Mouse (Mus musculus): ENCODE data around the gene P3h3. TPM values are rescaled to one million over a fixed set of nuclear protein-coding genes. Genes with fewer than 3 reads are reported as not detected.

The P3h3 gene
- total and polyA plus RNA-seq, 2 experiments = 2.1 to 3.0 TPM

DNA sequence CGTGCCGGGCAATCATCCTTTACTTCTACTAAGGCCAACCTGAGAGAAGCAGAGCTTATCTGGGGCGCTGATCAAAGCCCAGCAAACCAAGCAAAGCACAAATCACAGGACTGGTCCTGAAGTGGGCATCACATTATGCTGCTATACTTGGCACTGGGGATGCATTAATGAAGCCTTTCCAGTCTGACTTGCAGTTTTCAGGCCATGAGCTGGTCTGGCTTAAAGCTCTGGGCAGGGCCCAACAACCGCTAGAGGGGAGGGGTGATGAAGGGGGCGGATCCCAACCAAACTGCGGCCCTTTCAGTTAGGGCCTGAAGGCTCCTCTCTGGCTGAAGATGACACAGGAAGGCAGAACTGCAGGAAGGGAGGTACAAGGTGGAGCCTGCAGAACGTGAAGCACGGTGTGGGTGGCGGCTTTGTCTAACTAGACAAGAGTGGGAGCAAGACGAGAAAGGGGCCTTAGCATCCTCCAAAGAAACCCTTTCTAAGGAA, 29.4 kb downstream of the P3h3 start:
- Histone ChIP-seq H3K27me3 (ENCODE audit: control insufficient read depth, insufficient read depth, low read length) (no peaks in the 10 kb centered on the region), H3K27ac (replicated peaks; ENCODE audit: insufficient read depth, low read depth, low read length) (peak overlapping the region; percentile 15; the same call in 1 of the 2 replicates), H3K36me3 (ENCODE audit: control insufficient read depth, insufficient read depth, low read length) (peaks cover 13% of the 10 kb centered on the region), H3K4me3 (ENCODE audit: insufficient read depth, low read depth, low read length) (peak overlapping the region; percentile 39), H3K9ac (ENCODE audit: low read depth, low read length) (peak overlapping the region; percentile 29; the same call in 1 of the 2 replicates), H3K79me2 (ENCODE audit: control insufficient read depth, insufficient read depth, low read length) (no peaks in the 10 kb centered on the region), H3K4me1 (ENCODE audit: control insufficient read depth, insufficient read depth, low read length) (peaks cover 7% of the 10 kb centered on the region; the same call in 1 of the 2 replicates)
- 18% methylated on average over 10 of the region's 10 CpGs for WGBS
- TF ChIP-seq POLR2A (IDR thresholded peaks at IDR 0.05; ENCODE audit: extremely low read depth, insufficient read depth, low read length) = no peak
- no peak for TF ChIP-seq CTCF (IDR thresholded peaks at IDR 0.05; ENCODE audit: low read depth, low read length)
- peak; percentile 75 for DNase-seq (ENCODE audit: extremely low read depth, low read depth, low spot score)

DNA sequence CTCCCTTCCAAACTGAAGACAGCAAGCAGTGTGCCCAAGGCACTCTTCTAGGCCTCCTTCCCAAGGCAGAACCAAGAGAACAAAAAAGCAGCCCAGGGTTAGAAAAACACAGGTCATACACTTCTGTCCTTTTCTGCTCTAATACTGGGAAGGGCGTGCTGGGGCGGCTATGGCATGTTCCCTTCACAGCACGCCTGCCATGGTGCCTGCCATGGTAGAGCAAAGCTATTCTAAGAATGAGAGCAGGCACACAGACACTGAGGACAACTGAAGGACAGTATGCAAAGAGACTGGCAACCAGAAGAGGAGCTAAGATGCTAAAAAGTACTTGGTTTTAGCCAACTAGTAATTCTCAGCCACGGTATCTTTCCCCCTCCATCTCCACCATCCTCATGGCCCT, 35.5 kb downstream of the P3h3 start:
- Histone ChIP-seq H3K4me1 (ENCODE audit: control insufficient read depth, insufficient read depth, low read length) (no peaks in the 10 kb centered on the region), H3K27ac (replicated peaks; ENCODE audit: insufficient read depth, low read depth, low read length) (no peak overlapping the region), H3K27me3 (ENCODE audit: control insufficient read depth, insufficient read depth, low read length) (no peaks in the 10 kb centered on the region), H3K9ac (ENCODE audit: low read depth, low read length) (no peak overlapping the region), H3K36me3 (ENCODE audit: control insufficient read depth, insufficient read depth, low read length) (peaks cover 41% of the 10 kb centered on the region), H3K4me3 (ENCODE audit: insufficient read depth, low read depth, low read length) (no peak overlapping the region), H3K79me2 (ENCODE audit: control insufficient read depth, insufficient read depth, low read length) (no peaks in the 10 kb centered on the region)
- no peak for DNase-seq (ENCODE audit: extremely low read depth, low read depth, low spot score)
- no peak for TF ChIP-seq CTCF (IDR thresholded peaks at IDR 0.05; ENCODE audit: low read depth, low read length)
- no peak for TF ChIP-seq POLR2A (IDR thresholded peaks at IDR 0.05; ENCODE audit: extremely low read depth, insufficient read depth, low read length)
- WGBS = 98% methylated on average over 4 of the region's 4 CpGs

DNA sequence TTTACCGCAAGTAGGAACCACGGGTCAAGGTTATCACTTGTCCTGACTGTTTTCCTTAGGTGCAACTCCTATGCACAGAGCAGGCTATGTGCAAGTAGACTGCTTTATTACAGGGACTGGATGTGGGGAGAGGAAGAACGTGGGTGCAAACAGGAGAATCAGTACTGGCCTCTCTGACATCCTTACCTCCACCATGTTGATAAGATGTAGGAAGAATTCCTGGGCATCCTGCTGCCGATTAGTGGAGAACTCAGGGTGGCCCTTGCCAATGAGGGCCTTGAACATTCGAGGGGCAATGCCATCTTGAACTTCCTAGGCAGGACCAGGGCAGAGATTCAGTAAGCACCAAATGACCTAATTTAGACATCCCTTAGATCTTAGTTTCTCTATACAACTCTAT, 36.7 kb downstream of the P3h3 start:
- no peak for TF ChIP-seq CTCF (IDR thresholded peaks at IDR 0.05; ENCODE audit: low read depth, low read length)
- TF ChIP-seq POLR2A (IDR thresholded peaks at IDR 0.05; ENCODE audit: extremely low read depth, insufficient read depth, low read length) = no peak
- 88% methylated on average over 5 of the region's 5 CpGs for WGBS
- no peak overlapping the region for H3K27ac ChIP-seq (replicated peaks; ENCODE audit: insufficient read depth, low read depth, low read length)
- H3K79me2 ChIP-seq (ENCODE audit: control insufficient read depth, insufficient read depth, low read length) = no peaks in the 10 kb centered on the region
- no peaks in the 10 kb centered on the region for H3K27me3 ChIP-seq (ENCODE audit: control insufficient read depth, insufficient read depth, low read length)
- H3K4me1 ChIP-seq (ENCODE audit: control insufficient read depth, insufficient read depth, low read length) = no peaks in the 10 kb centered on the region
- H3K9ac ChIP-seq (ENCODE audit: low read depth, low read length) = no peak overlapping the region
- no peak for DNase-seq (ENCODE audit: extremely low read depth, low read depth, low spot score)
- H3K4me3 ChIP-seq (ENCODE audit: insufficient read depth, low read depth, low read length) = no peak overlapping the region
- peaks cover 41% of the 10 kb centered on the region for H3K36me3 ChIP-seq (ENCODE audit: control insufficient read depth, insufficient read depth, low read length)

DNA sequence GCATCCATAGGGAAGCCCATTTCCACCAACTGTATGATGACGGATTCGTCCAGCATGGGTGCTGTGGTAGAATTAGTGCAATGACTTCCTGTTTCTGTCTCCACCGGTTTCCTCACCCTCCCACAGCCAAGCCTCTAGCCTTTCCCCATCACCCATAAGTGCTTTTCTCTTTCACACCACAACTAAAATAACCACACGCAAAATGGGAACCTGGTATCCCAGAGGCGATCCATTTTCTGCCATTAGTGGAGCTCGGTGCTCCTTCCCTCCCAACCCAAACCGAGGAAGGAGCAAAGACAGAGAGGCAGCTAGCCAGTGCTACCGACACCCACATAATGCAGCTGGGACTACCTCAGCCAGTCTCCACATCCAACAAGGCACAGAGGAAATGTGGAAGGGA, 39.6 kb downstream of the P3h3 start:
- no peaks in the 10 kb centered on the region for H3K79me2 ChIP-seq (ENCODE audit: control insufficient read depth, insufficient read depth, low read length)
- H3K4me3 ChIP-seq (ENCODE audit: insufficient read depth, low read depth, low read length) = no peak overlapping the region
- no peak for DNase-seq (ENCODE audit: extremely low read depth, low read depth, low spot score)
- 87% methylated on average over 8 of the region's 8 CpGs for WGBS
- H3K27me3 ChIP-seq (ENCODE audit: control insufficient read depth, insufficient read depth, low read length) = no peaks in the 10 kb centered on the region
- 0 out of 2 replicates have a peak, but pooled peaks cover 4% of the 10 kb centered on the region for H3K4me1 ChIP-seq (ENCODE audit: control insufficient read depth, insufficient read depth, low read length)
- peaks cover 27% of the 10 kb centered on the region for H3K36me3 ChIP-seq (ENCODE audit: control insufficient read depth, insufficient read depth, low read length)
- no peak overlapping the region for H3K27ac ChIP-seq (replicated peaks; ENCODE audit: insufficient read depth, low read depth, low read length)
- no peak overlapping the region for H3K9ac ChIP-seq (ENCODE audit: low read depth, low read length)
- TF ChIP-seq POLR2A (IDR thresholded peaks at IDR 0.05; ENCODE audit: extremely low read depth, insufficient read depth, low read length) (no peak), CTCF (IDR thresholded peaks at IDR 0.05; ENCODE audit: low read depth, low read length) (no peak)

DNA sequence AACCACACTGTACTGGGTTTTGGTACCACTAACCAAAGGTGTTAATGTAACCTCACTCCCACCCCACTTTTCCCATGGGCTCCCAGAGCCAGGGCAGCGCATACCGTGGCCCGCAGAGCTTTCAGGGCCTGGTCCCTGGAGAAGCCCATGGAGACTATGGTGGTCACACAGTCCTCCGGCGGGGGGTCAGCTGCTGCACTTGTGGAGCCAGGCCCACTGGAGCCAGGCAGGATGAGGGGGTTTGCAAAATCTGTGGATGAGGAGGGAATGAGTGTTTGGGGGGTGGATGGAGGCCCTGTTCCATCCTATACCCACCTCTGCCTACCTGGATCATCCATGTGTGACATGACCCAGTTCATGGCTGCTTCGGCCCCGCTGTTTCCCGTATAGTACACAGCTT, 40.0 kb downstream of the P3h3 start:
- H3K79me2 ChIP-seq (ENCODE audit: control insufficient read depth, insufficient read depth, low read length) = no peaks in the 10 kb centered on the region
- no peaks in the 10 kb centered on the region for H3K27me3 ChIP-seq (ENCODE audit: control insufficient read depth, insufficient read depth, low read length)
- no peak overlapping the region for H3K4me3 ChIP-seq (ENCODE audit: insufficient read depth, low read depth, low read length)
- peaks cover 4% of the 10 kb centered on the region; the same call in 1 of the 2 replicates for H3K4me1 ChIP-seq (ENCODE audit: control insufficient read depth, insufficient read depth, low read length)
- H3K9ac ChIP-seq (ENCODE audit: low read depth, low read length) = no peak overlapping the region
- H3K36me3 ChIP-seq (ENCODE audit: control insufficient read depth, insufficient read depth, low read length) = peaks cover 24% of the 10 kb centered on the region
- no peak for DNase-seq (ENCODE audit: extremely low read depth, low read depth, low spot score)
- no peak for TF ChIP-seq POLR2A (IDR thresholded peaks at IDR 0.05; ENCODE audit: extremely low read depth, insufficient read depth, low read length)
- no peak for TF ChIP-seq CTCF (IDR thresholded peaks at IDR 0.05; ENCODE audit: low read depth, low read length)
- WGBS = 98% methylated on average over 8 of the region's 8 CpGs
- H3K27ac ChIP-seq (replicated peaks; ENCODE audit: insufficient read depth, low read depth, low read length) = no peak overlapping the region

DNA sequence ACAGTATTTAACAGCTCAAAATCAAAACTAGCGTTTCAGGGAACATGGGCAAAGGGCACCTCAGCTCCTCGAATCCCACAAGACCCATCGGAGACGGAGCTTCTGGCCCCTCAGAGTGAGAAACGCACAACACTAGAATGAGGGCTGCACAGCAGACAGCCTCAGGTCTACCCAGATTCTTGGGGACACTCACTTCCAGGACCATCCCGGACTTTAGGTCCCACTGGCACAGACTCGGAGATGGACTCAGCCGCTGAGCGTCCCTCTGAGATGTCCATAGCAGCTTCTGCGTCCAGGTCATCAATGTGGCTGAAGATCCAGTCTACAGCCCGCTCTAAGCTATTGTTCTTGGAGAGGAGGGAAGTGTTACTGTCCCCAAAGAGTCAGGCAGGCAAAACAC, 40.4 kb downstream of the P3h3 start:
- peaks cover 22% of the 10 kb centered on the region for H3K36me3 ChIP-seq (ENCODE audit: control insufficient read depth, insufficient read depth, low read length)
- no peaks in the 10 kb centered on the region for H3K79me2 ChIP-seq (ENCODE audit: control insufficient read depth, insufficient read depth, low read length)
- no peak overlapping the region for H3K27ac ChIP-seq (replicated peaks; ENCODE audit: insufficient read depth, low read depth, low read length)
- no peak for DNase-seq (ENCODE audit: extremely low read depth, low read depth, low spot score)
- H3K9ac ChIP-seq (ENCODE audit: low read depth, low read length) = no peak overlapping the region
- no peaks in the 10 kb centered on the region for H3K27me3 ChIP-seq (ENCODE audit: control insufficient read depth, insufficient read depth, low read length)
- peaks cover 6% of the 10 kb centered on the region; the same call in 1 of the 2 replicates for H3K4me1 ChIP-seq (ENCODE audit: control insufficient read depth, insufficient read depth, low read length)
- TF ChIP-seq POLR2A (IDR thresholded peaks at IDR 0.05; ENCODE audit: extremely low read depth, insufficient read depth, low read length) = no peak
- TF ChIP-seq CTCF (IDR thresholded peaks at IDR 0.05; ENCODE audit: low read depth, low read length) = no peak
- WGBS = 97% methylated on average over 11 of the region's 11 CpGs
- H3K4me3 ChIP-seq (ENCODE audit: insufficient read depth, low read depth, low read length) = no peak overlapping the region

Measured in liver, adult 2 months (tissue).